Mouse (Mus musculus) brain, embryonic 14.5 days (tissue): ENCODE measurements around the gene Celf5. TPM values are rescaled to one million over a fixed set of nuclear protein-coding genes. Genes with fewer than 3 reads are reported as not detected.
A peak's percentile ranks its signal among the peaks of the same experiment; 100 is the strongest.

Experiments
- DNase-seq: peaks from one replicate; pipeline ENCODE4 v3.0.0-alpha.2; 2011; ENCODE audit warnings: low read depth
- CTCF ChIP-seq: fragments of 200-500 bp; IDR thresholded peaks from 2 replicates; pipeline ENCODE4 v1.5.1; 2012; ENCODE audit warnings: inconsistent platforms, mild to moderate bottlenecking, moderate library complexity, borderline replicate concordance; ENCODE audit not compliant: insufficient read depth, insufficient read length; ENCODE audit errors: extremely low read depth
- POLR2A ChIP-seq: fragments of 200-500 bp; IDR thresholded peaks from 2 replicates; pipeline ENCODE4 v1.6.1; 2012; ENCODE audit warnings: mild to moderate bottlenecking, inconsistent platforms, borderline replicate concordance; ENCODE audit not compliant: poor library complexity, insufficient read depth, insufficient read length, severe bottlenecking; ENCODE audit errors: extremely low read depth
- polyA plus RNA-seq: library from polyadenylated mRNA; depleted of rRNA; stranded (reverse); fragments of >200 nt; gene quantifications from 2 replicates; pipeline ENCODE4 v1.2.3, GENCODE M21; 2012

Celf5 gene
- polyA plus RNA-seq, 1 experiment: 427 TPM

GRCm38 (mm10) chr10:81427327-81427726 lies 55.2 kb downstream of the Celf5 start:
- TF ChIP-seq CTCF (no peak), POLR2A (no peak)
- DNase-seq: no peak

- no peak for DNase-seq
- TF ChIP-seq POLR2A (no peak), CTCF (no peak)
These were observed 55.6 kb downstream of the Celf5 start for GRCm38 (mm10) chr10:81426897-81427296.

DNA sequence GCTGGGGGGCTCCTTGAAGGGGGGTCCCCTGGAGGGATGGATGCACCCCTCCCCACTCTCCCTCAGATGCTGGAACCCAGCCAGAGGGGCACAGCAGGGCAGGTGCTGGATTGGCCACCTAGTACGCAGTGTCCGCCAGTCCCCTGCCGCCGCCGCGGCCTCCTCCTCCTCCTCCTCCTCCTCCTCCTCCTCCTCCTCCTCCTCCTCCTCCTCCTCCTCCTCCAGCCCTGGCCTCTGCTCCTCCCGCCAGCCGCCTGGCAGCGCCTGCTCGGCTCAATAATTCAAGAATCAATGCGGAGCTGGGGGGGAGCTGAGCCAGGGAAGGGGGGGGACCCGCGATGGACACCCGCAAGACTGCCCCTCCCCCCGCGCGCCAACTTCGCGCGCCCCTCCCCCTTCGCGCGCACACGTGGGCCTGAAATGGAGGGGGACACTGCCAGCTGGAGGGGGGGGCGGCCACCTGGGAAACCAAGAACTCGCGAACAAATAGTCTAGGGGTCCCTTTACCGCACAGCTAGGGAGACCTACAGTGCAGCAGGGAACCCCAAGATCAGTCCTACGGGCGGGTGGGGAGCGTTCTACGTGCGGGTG lies 56.3 kb downstream of the Celf5 start:
- TF ChIP-seq CTCF (no peak), POLR2A (no peak)
- DNase-seq: peak; percentile 66

GRCm38 (mm10) chr10:81425236-81425850 lies 57.2 kb downstream of the Celf5 start:
- TF ChIP-seq CTCF (no peak), POLR2A (no peak)
- DNase-seq: no peak

- TF ChIP-seq POLR2A (no peak), CTCF (no peak)
- DNase-seq: peak; percentile 71
These were observed 58.1 kb downstream of the Celf5 start for GRCm38 (mm10) chr10:81424246-81425051.

DNA sequence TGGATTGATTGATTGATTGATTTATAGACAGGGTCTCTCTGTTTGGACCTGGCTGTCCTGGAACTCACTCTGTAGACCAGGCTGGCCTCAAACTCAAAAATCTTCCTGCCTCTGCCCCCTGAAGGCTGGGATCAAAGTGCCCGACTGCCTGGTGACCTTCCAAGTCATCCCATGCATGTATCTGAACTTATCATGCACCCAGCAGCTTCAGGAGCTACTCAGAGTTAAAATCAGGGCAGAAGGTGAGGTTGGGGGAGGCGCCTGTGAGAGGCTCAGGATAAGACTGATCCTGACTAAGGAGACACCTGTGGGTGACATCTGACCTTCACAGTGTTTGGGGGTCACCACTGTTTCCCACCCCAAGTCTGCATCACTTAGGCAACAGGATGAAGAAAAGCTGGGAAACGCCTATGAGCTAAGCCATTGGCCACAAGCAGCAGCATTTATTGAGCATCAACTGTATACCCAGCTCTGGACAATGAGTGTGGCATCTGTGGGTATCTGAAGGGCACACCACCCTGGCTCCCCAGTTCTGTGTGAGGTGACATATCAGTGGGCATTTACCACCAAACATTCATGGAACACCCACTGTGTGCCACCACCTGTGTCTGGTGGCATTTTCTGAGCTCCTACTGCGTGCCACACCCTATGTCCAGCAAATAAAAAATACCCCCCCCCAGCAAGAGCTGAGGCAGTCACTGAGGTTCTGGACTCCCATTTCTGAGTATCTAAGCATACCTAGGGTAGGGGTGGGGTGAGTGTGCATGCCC lies 58.8 kb downstream of the Celf5 start:
- no peak for DNase-seq

DNA sequence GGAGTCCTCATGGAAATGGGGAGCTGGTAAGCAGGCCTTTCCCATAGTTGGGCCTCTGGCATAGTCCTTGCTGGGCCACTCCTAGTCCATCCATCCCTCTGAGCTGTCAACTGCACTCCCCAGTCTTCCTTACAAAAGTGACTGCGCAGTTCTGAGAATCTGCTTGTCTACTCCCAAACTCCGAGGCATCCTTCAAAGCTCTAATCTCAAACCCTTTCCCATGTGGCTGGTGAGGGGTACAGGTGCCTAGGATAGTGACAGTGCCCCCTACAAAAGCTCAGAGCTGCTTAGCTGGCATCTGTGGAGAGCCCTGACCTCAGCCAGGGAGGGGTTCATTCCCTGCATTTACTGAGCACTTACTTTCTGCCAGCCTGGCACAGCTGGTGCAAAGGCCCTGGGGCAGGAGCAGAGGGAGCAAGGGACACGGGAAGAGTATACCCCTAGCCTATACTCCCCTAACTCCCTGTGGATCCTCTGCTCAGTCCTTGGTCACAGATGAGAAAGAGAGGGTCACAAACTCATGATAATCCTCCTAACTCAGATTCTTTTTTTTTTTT lies 59.8 kb downstream of the Celf5 start:
- DNase-seq: no peak
- TF ChIP-seq CTCF (no peak), POLR2A (no peak)

More for the DNA sequence above, 58.8 kb downstream of the Celf5 start:
- TF ChIP-seq POLR2A (no peak), CTCF (no peak)

DNA sequence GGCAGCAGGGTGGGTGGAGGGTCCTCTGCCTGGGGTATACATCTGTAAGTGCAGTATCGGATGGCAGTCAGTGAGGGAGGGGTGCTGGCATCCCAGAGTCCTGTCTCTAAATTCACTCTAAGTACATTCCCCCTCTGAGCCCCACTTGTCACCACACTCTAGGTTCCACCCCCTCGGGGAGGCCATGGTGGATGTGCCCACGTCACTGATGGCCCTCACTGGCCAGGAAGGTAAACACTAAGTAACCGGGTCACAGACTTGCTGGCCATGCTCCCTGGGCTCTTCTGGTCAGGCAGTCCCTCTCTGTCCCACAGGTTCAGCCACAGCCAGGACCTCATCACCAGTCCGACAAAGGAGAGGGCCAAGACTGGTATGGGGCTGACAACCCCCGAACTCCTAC lies 60.3 kb downstream of the Celf5 start:
- TF ChIP-seq CTCF (no peak), POLR2A (no peak)
- no peak for DNase-seq

DNA sequence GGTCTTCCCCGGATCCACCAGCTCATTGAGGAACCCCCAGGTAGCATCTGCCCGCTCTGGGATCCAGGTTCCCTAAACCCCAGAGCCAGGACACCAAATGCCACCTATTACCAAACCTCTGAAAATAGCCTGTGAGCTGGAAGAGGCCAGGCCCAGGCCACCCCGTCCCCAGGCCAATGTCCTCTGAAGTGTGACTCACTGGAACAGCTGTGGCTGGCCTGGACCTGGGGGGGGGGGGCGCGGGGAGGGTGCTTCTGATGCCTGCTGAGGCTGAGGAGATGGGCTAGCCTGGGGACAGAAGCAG lies 60.8 kb downstream of the Celf5 start:
- DNase-seq: no peak
- TF ChIP-seq POLR2A (no peak), CTCF (no peak)

- peak; percentile 0 for DNase-seq
These were observed 61.3 kb downstream of the Celf5 start for GRCm38 (mm10) chr10:81421041-81421796.

More at GRCm38 (mm10) chr10:81421041-81421796, 61.3 kb downstream of the Celf5 start:
- no peak for TF ChIP-seq CTCF
- no peak for TF ChIP-seq POLR2A
